Mouse (Mus musculus) heart, adult 2 months (tissue): ENCODE results near the gene Dxo. TPM values are rescaled to one million over a fixed set of nuclear protein-coding genes. Genes with fewer than 3 reads are reported as not detected.
"Not testable (repeated sequence)": the region's sequence is repeated elsewhere in the genome, so short reads cannot be mapped to it uniquely, and the experiment has no call there.

Experiments
- DNase-seq, 2 experiments: peaks; one replicate each; pipeline ENCODE4 v3.0.0; 2021
- H3K27ac ChIP-seq: fragments of 200-600 bp; 2 replicates; pipeline ENCODE4 v1.8.1; 2022
- H3K27me3 ChIP-seq: fragments of 200-500 bp; 2 replicates; pipeline ENCODE4 v1.6.1; 2012; ENCODE audit warnings: mild to moderate bottlenecking, low read length, inconsistent platforms, mixed read lengths; ENCODE audit not compliant: control insufficient read depth, insufficient read depth
- H3K36me3 ChIP-seq: fragments of 200-500 bp; 2 replicates; pipeline ENCODE4 v1.6.1; 2012; ENCODE audit warnings: low read length, inconsistent platforms; ENCODE audit not compliant: control insufficient read depth, insufficient read depth
- H3K4me1 ChIP-seq: fragments of 200-500 bp; 2 replicates; pipeline ENCODE4 v1.6.1; 2011; ENCODE audit warnings: low read length; ENCODE audit not compliant: control insufficient read depth, insufficient read depth
- H3K4me3 ChIP-seq: fragments of 200-600 bp; 2 replicates; pipeline ENCODE4 v1.8.1; 2022
- H3K79me2 ChIP-seq: fragments of 200-500 bp; replicated peaks from 2 replicates; pipeline ENCODE4 v1.6.1; 2012; ENCODE audit warnings: mild to moderate bottlenecking, inconsistent platforms, low read length, moderate library complexity, mixed read lengths; ENCODE audit not compliant: control insufficient read depth, insufficient read depth
- H3K9ac ChIP-seq: fragments of 200-500 bp; 2 replicates; pipeline ENCODE4 v1.6.1; 2012; ENCODE audit warnings: low read depth, mild to moderate bottlenecking, control low read depth, inconsistent platforms, low read length, mixed read lengths
- CTCF ChIP-seq: fragments of 200-600 bp; IDR thresholded peaks from 2 replicates; pipeline ENCODE4 v1.8.1; 2022; ENCODE audit warnings: antibody characterized with exemption, mild to moderate bottlenecking, moderate library complexity
- EP300 ChIP-seq: fragments of 200-500 bp; IDR thresholded peaks from 2 replicates; pipeline ENCODE4 v1.6.1; 2011; ENCODE audit warnings: low read depth, low read length, control low read depth; ENCODE audit not compliant: insufficient read depth
- POLR2A ChIP-seq: fragments of 200-500 bp; IDR thresholded peaks from 2 replicates; pipeline ENCODE4 v1.6.1; 2011; ENCODE audit warnings: mild to moderate bottlenecking, low read depth, low read length, control low read depth; ENCODE audit not compliant: insufficient read depth
- WGBS: fragments of 180-500 bp; shearing (Covaris S2); methylation state at CpG from one replicate; pipeline ENCODE4 v1.1.7; 2018; 5-methylcytosine and 5-hydroxymethylcytosine counted together
- intact Hi-C: fragments of 180-260 bp; cut with DNase I; formaldehyde crosslinking; loops from one replicate; pipeline ENCODE4 v1.15.1; 2025
- polyA plus RNA-seq: library from polyadenylated mRNA; depleted of rRNA; stranded (reverse); fragments of >200 nt; gene quantifications from 2 replicates; pipeline ENCODE4 v1.2.3, GENCODE M21; 2012
- total RNA-seq, 2 experiments: library from RNA; stranded (reverse); gene quantifications; 2 replicates each; pipeline ENCODE4 v1.2.3; 2021

Gene Dxo
- total and polyA plus RNA-seq, 3 experiments, result 12.4 to 28.3 (median 14.2) TPM

GRCm38 (mm10) chr17:34813747-34814146, 23.1 kb upstream of the Dxo start:
- not testable (repeated sequence) for H3K36me3 ChIP-seq, H3K4me3 ChIP-seq, H3K27ac ChIP-seq, H3K9ac ChIP-seq, H3K79me2 ChIP-seq, H3K4me1 ChIP-seq, H3K27me3 ChIP-seq
- DNase-seq, result peak; percentile 21 to 58
- intact Hi-C loops, result loop anchor here (2.0 kb wide), 1 partner anchor 81 kb away; no protein-coding TSS in a partner anchor
- peak; percentile 82 for TF ChIP-seq CTCF
- WGBS, result 58% methylated on average over 12 of the region's 12 CpGs

- no peak overlapping the region for H3K27ac ChIP-seq
- intact Hi-C loops, result no loop called here
- no peaks in the 10 kb centered on the region for H3K79me2 ChIP-seq
- H3K4me1 ChIP-seq, result no peaks in the 10 kb centered on the region
- H3K36me3 ChIP-seq, result no peaks in the 10 kb centered on the region
- no peak for TF ChIP-seq CTCF
- no peak for TF ChIP-seq POLR2A
- no peak for TF ChIP-seq EP300
- H3K27me3 ChIP-seq, result no peaks in the 10 kb centered on the region
- no peak for DNase-seq
- no peak overlapping the region for H3K4me3 ChIP-seq
- no peak overlapping the region for H3K9ac ChIP-seq
- 69% methylated on average over 7 of the region's 7 CpGs for WGBS
Observed at GRCm38 (mm10) chr17:34814818-34815370, 21.9 kb upstream of the Dxo start.

- 100% methylated on average over 1 of the region's 1 CpGs for WGBS
Observed at GRCm38 (mm10) chr17:34830776-34831175, 6.0 kb upstream of the Dxo start.

GRCm38 (mm10) chr17:34836155-34836855, 514 bp upstream of the Dxo start:
- Histone ChIP-seq H3K4me1 (peaks cover 4% of the 10 kb centered on the region), H3K36me3 (no peaks in the 10 kb centered on the region), H3K27ac (peak overlapping the region; percentile 74), H3K4me3 (peak overlapping the region; percentile 63), H3K79me2 (peaks cover 2% of the 10 kb centered on the region; the same call in 1 of the 2 replicates), H3K27me3 (no peaks in the 10 kb centered on the region), H3K9ac (peak overlapping the region; percentile 71)
- 4% methylated on average over 48 of the region's 48 CpGs for WGBS
- intact Hi-C loops, result loop anchor here (5.0 to 10.0 kb wide), 2 partner anchors 146 to 408 kb away; partner anchors contain the start of genes Ddx39b and Lsm2
- no peak for DNase-seq
- TF ChIP-seq CTCF, result no peak
- TF ChIP-seq POLR2A, result no peak
- TF ChIP-seq EP300, result no peak

More at GRCm38 (mm10) chr17:34830776-34831175, 6.0 kb upstream of the Dxo start:
- H3K36me3 ChIP-seq, H3K9ac ChIP-seq, DNase-seq, H3K27ac ChIP-seq, H3K4me3 ChIP-seq, H3K27me3 ChIP-seq, H3K79me2 ChIP-seq, H3K4me1 ChIP-seq: not testable (repeated sequence)
- intact Hi-C loops, result loop anchor here (10.0 kb wide), 1 partner anchor 414 kb away; the partner anchor contains the start of gene Ddx39b

- Histone ChIP-seq H3K4me3 (peak overlapping the region; percentile 63), H3K27ac (peak overlapping the region; percentile 74), H3K9ac (peak overlapping the region; percentile 67), H3K27me3 (no peaks in the 10 kb centered on the region), H3K4me1 (peaks cover 4% of the 10 kb centered on the region), H3K79me2 (peaks cover 2% of the 10 kb centered on the region; the same call in 1 of the 2 replicates), H3K36me3 (no peaks in the 10 kb centered on the region)
- intact Hi-C loops, result loop anchor here (1.0 to 10.0 kb wide), 3 partner anchors 13 to 407 kb away; partner anchors contain the start of genes Ddx39b, Lsm2, Nelfe and Skiv2l
- 36% methylated on average over 43 of the region's 43 CpGs for WGBS
- TF ChIP-seq POLR2A, result no peak
- no peak for TF ChIP-seq EP300
- TF ChIP-seq CTCF, result no peak
- DNase-seq, result no peak
Observed at GRCm38 (mm10) chr17:34837464-34838324, 875 bp downstream of the Dxo start.
